Mouse (Mus musculus) lung, embryonic 16.5 days (tissue): Measurements from ENCODE around the gene Fignl1. TPM values are rescaled to one million over a fixed set of nuclear protein-coding genes. Genes with fewer than 3 reads are reported as not detected.
A peak's percentile ranks its signal among the peaks of the same experiment; 100 is the strongest.

Source experiments
- ATAC-seq: fragments of 200-750 bp; cut with Nextera tagmentation; 2 replicates; pipeline ENCODE4 v1.8.0; 2017; ENCODE audit warnings: low read depth, mild to moderate bottlenecking, moderate library complexity
- H3K27ac ChIP-seq: fragments of 300-500 bp; sonication (generic); 2 replicates; pipeline ENCODE4 v1.5.1; 2014; ENCODE audit warnings: mild to moderate bottlenecking, control low read depth, low read length
- H3K27me3 ChIP-seq: fragments of 300-500 bp; sonication (generic); 2 replicates; pipeline ENCODE4 v1.6.1; 2014; ENCODE audit warnings: low read depth, low read length, mixed read lengths; ENCODE audit not compliant: control insufficient read depth, insufficient read depth
- H3K36me3 ChIP-seq: fragments of 300-500 bp; sonication (generic); 2 replicates; pipeline ENCODE4 v1.6.1; 2014; ENCODE audit warnings: low read length; ENCODE audit not compliant: control insufficient read depth, insufficient read depth
- H3K4me1 ChIP-seq: fragments of 300-500 bp; sonication (generic); replicated peaks from 2 replicates; pipeline ENCODE4 v1.6.1; 2014; ENCODE audit warnings: low read length, mixed read lengths; ENCODE audit not compliant: control insufficient read depth, insufficient read depth
- H3K4me2 ChIP-seq: fragments of 300-500 bp; sonication (generic); 2 replicates; pipeline ENCODE4 v1.6.1; 2014; ENCODE audit warnings: low read depth, low read length, control low read depth
- H3K4me3 ChIP-seq: fragments of 300-500 bp; sonication (generic); 2 replicates; pipeline ENCODE4 v1.5.1; 2014; ENCODE audit warnings: mild to moderate bottlenecking, low read length, control low read depth
- H3K9ac ChIP-seq: fragments of 300-500 bp; sonication (generic); 2 replicates; pipeline ENCODE4 v1.6.1; 2014; ENCODE audit warnings: low read length, control low read depth
- H3K9me3 ChIP-seq: fragments of 300-500 bp; sonication (generic); 2 replicates; pipeline ENCODE4 v1.6.1; 2016; ENCODE audit warnings: low read length; ENCODE audit not compliant: control insufficient read depth
- WGBS: fragments of 180-500 bp; shearing (Covaris S2); extraction: QIAGEN DNeasy Blood & Tissue Kit; methylation state at CpG from one replicate; pipeline ENCODE4 v1.1.7; 2014; 5-methylcytosine and 5-hydroxymethylcytosine counted together
- polyA plus RNA-seq: library from polyadenylated mRNA; unstranded; fragments of >200 nt; fragmentation: Nextera tagmentation; extraction: Ambion mirVana; gene quantifications from 2 replicates; pipeline ENCODE4 v1.2.1, GENCODE M21; 2015

Fignl1 gene
- 76.6 and 79.4 TPM in 2 replicates for polyA plus RNA-seq

- peak within 1 kb of the TSS; percentile 100 for H3K27ac ChIP-seq
- H3K4me3 ChIP-seq: peak within 1 kb of the TSS; percentile 83
- peak; percentile 98 for ATAC-seq
- no peaks in the 10 kb centered on the region for H3K9me3 ChIP-seq
- peak within 1 kb of the TSS; percentile 89 for H3K4me2 ChIP-seq
- peaks cover 5% of the 10 kb centered on the region; the same call in 1 of the 2 replicates for H3K36me3 ChIP-seq
- H3K27me3 ChIP-seq: no peaks in the 10 kb centered on the region
- H3K9ac ChIP-seq: peak within 1 kb of the TSS; percentile 89
- peaks cover 16% of the 10 kb centered on the region for H3K4me1 ChIP-seq
- WGBS: under 1% methylated on average over 53 of the region's 53 CpGs
These were observed at the start of gene Fignl1 for GRCm38 (mm10) chr11:11808820-11809403. TSS of gene Fignl1 (minus strand) at chr11:11808962.

GRCm38 (mm10) chr11:11856959-11857358 is 48.2 kb upstream of the Fignl1 start:
- H3K4me1 ChIP-seq: peaks cover 18% of the 10 kb centered on the region
- H3K9ac ChIP-seq: no peak overlapping the region
- no peak for ATAC-seq
- 93% methylated on average over 3 of the region's 3 CpGs for WGBS
- no peaks in the 10 kb centered on the region for H3K27me3 ChIP-seq
- H3K36me3 ChIP-seq: no peaks in the 10 kb centered on the region
- no peak overlapping the region for H3K4me2 ChIP-seq
- H3K9me3 ChIP-seq: 0 out of 2 replicates have a peak, but pooled peaks cover 3% of the 10 kb centered on the region
- H3K4me3 ChIP-seq: no peak overlapping the region
- H3K27ac ChIP-seq: no peak overlapping the region

DNA sequence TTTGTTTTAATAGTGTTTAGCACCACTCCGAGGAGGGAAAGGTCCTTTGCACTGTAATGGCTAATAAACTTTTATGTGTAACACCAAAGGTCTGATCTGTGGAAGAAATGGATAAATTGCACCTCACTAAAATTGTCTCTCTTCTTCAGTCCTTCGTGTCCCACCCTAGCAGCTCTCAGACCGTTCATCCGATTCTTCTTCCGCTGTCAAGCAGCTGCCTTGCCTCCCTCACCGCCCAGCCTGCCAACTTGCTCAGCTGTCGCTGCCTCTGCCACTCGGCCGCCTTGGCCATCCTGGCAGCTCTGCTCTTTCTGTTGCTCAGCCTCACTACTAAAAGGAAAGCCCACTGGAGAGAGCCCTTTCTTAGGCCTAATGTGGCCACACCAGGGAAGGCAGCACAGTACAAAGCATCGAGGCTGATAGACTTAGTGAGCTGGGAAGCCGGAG is 46.9 kb upstream of the Fignl1 start:
- Histone ChIP-seq H3K4me3 (no peak overlapping the region), H3K9me3 (0 out of 2 replicates have a peak, but pooled peaks cover 3% of the 10 kb centered on the region), H3K27me3 (no peaks in the 10 kb centered on the region), H3K36me3 (no peaks in the 10 kb centered on the region), H3K4me1 (peaks cover 23% of the 10 kb centered on the region), H3K4me2 (no peak overlapping the region), H3K9ac (peak overlapping the region; percentile 44), H3K27ac (peak overlapping the region; percentile 53; the same call in 1 of the 2 replicates)
- 58% methylated on average over 11 of the region's 11 CpGs for WGBS
- ATAC-seq: no peak; the same call in 1 of the 2 replicates

DNA sequence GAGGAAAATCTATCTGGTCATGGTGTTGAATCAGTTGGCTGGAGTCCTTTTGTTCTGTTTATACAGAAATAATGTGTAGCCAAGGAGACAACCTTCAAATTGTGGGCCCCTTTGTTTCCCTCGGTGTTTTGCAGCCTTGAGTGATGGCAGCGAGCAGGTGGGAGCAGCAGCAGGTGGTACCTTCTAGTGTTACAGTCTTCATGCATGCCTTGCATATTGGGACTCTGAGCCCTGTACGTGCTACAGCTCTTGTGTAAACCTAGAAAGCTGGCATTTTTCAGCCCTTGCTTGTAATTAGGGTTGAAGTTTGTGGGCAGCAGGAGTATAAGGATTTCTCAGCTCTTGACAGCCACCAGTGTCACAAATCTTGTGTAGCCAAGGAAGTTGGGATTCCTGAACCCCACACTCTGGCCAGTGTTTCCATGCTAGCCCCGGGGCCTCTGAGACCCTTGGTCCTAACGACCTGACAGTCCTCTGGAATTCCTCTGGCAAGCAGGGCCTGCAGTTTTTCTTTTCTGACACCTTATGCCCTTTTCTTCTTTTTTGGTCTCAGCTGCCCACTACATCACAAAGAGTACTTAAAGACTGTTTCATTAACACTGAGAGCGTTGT is 46.4 kb upstream of the Fignl1 start:
- H3K4me2 ChIP-seq: no peak overlapping the region
- no peaks in the 10 kb centered on the region for H3K36me3 ChIP-seq
- H3K4me1 ChIP-seq: peaks cover 27% of the 10 kb centered on the region
- H3K9ac ChIP-seq: no peak overlapping the region
- 34% methylated on average over 6 of the region's 6 CpGs for WGBS
- H3K27me3 ChIP-seq: no peaks in the 10 kb centered on the region
- 0 out of 2 replicates have a peak, but pooled peaks cover 3% of the 10 kb centered on the region for H3K9me3 ChIP-seq
- ATAC-seq: no peak
- no peak overlapping the region for H3K4me3 ChIP-seq
- peak overlapping the region; percentile 15 for H3K27ac ChIP-seq

DNA sequence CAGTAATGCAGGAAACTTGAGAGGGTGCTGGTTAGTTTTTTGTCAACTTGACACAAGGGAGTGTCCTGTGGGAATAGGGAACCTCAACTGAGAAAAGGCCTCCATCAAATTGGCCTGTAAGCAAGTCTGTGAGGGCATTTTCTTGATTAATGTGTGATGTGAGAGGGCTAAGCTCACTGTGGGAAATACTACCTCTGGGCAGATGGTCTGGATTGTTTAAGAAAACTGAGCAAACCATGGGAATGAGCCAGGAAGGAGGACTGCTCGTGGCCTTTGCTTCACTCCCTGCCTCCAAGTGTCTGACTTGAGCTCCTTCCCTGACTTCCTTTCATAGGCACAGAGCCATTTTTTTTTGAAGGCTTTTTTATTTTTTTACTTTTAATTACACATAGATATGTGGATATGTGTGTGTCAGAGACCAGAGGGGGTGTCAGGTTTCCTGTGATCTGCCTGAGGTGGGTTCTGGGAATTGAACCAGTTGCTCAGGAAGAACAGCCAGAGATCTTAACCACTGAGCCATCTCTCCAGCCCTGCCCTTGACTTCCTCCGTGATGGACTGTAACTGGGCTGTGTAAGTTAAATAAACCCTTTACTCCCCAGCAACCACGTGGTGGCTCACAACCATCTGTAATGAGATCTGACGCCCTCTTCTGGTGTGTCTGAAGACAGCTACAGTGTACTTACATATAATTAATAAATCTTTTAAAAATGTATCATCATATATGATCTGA is 45.1 kb upstream of the Fignl1 start:
- H3K4me2 ChIP-seq: no peak overlapping the region
- no peaks in the 10 kb centered on the region for H3K27me3 ChIP-seq
- ATAC-seq: 0 out of 2 replicates have a peak, but pooled peaks have one; percentile 17
- H3K9ac ChIP-seq: no peak overlapping the region
- H3K4me3 ChIP-seq: no peak overlapping the region
- H3K4me1 ChIP-seq: peaks cover 32% of the 10 kb centered on the region
- peak overlapping the region; percentile 74 for H3K27ac ChIP-seq
- H3K9me3 ChIP-seq: 0 out of 2 replicates have a peak, but pooled peaks cover 3% of the 10 kb centered on the region
- 23% methylated on average over 4 of the region's 4 CpGs for WGBS
- H3K36me3 ChIP-seq: no peaks in the 10 kb centered on the region

DNA sequence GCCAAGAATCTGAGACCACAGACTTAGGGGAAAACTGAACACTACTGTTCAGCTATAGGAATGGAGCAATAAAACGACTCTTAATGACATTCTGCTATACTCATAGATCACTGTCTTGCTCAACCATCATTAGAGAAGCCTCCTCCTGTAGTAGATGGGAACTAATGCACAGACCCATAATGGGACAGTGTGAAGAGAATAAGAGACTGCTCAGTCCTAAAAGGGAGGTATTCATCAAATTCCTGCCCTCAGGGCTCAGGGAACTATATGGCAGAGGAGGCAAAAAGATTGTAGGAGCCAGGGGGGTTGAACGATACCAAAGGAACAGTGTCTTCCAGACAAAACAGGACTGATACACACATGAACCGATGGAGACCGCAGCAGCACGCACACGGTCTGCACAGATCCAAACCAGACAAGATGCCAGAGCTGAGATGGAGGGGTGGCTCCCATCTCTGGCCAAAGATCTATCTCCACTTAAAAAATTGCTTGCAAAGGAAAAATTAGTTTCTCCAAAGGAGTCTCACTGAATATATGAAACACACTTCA is 43.3 kb upstream of the Fignl1 start:
- no peak for ATAC-seq
- H3K36me3 ChIP-seq: no peaks in the 10 kb centered on the region
- H3K4me1 ChIP-seq: peaks cover 47% of the 10 kb centered on the region
- H3K27me3 ChIP-seq: no peaks in the 10 kb centered on the region
- 0 out of 2 replicates have a peak, but pooled peaks cover 3% of the 10 kb centered on the region for H3K9me3 ChIP-seq
- no peak overlapping the region for H3K4me2 ChIP-seq
- no peak overlapping the region for H3K9ac ChIP-seq
- peak overlapping the region; percentile 43; the same call in 1 of the 2 replicates for H3K27ac ChIP-seq
- WGBS: 61% methylated on average over 6 of the region's 6 CpGs
- H3K4me3 ChIP-seq: no peak overlapping the region

DNA sequence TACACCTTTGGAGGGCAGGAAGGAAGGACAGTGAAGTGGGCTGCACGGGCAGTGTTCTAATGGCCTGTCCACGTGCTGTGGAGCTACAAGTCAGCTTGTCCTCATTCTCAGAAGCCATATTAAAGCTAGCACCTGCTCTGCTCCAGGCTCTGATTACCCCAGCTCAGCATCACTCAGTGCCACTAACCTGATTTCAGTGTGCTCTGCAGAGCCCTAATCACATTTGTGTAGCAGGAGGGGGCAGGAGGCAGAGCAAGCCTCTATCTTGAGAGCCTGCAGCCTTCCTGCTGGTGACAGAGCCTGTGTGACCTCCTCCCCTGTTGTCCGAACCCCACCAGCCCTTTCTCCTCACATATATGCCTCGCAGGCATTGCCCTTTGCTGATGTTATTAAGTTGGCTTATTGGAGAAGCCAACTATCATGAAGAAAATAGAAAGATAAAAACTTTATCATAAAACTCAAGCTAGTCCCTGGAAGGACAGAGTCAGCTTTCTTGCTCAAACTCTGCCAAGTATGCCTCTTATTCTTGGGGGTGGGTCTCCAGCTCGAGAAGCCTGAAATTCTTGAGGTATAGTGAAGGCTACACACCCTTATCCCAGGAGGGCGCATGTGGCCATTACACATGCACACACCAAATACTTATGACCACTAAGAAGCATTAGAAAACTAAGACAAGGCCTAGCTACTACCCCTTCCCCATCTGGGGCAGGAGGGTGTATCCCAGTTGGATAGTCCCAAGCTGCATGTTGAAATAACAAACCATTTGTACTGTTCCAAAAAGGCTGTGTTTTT is 41.9 kb upstream of the Fignl1 start:
- H3K9me3 ChIP-seq: no peaks in the 10 kb centered on the region
- H3K9ac ChIP-seq: 0 out of 2 replicates have a peak overlapping the region, but pooled peaks have one; percentile 29
- no peak overlapping the region for H3K4me3 ChIP-seq
- H3K27ac ChIP-seq: peak overlapping the region; percentile 73
- no peak overlapping the region for H3K4me2 ChIP-seq
- H3K4me1 ChIP-seq: peaks cover 45% of the 10 kb centered on the region
- no peaks in the 10 kb centered on the region for H3K36me3 ChIP-seq
- H3K27me3 ChIP-seq: no peaks in the 10 kb centered on the region
- 46% methylated on average over 6 of the region's 6 CpGs for WGBS
- peak; percentile 55 for ATAC-seq

DNA sequence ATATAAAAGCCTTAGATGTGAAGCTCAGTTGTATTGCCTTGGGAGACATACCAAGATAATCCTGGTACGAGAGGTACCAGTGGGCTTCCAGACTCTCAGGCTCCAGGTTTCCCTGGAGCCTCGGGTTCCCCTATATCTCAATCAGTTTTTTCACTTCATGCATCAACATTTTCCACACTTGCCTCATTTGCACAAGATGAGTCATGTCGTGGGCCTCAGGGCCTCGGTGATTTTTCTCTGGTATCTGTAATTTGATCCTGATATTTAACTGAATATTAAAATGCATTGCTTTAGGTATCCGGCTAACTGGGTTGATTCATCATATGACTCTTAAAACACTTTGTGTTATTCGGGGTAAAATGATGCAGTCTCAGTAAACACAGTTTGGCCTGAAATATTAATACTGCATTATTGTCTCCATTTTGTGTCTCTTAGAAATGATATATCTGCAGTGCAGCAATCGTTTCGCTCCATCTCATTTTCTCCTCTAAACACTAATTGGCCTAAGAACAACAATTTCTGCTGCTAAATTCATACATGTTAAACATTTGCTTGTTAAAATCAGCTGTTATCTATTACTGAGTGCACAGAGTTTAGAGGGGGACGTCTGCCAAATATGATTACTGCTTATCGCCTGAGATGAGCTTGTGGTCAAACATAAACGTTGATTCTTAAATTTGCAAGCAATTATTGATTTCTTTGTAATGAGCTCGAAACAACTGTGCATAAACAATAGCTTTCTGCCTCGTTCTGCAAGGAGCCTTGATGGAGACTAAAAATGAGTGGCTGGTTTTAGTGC is 41.0 kb upstream of the Fignl1 start:
- no peak for ATAC-seq
- WGBS: 44% methylated on average over 13 of the region's 13 CpGs
- H3K9ac ChIP-seq: no peak overlapping the region
- no peaks in the 10 kb centered on the region for H3K36me3 ChIP-seq
- no peak overlapping the region for H3K4me2 ChIP-seq
- H3K27ac ChIP-seq: peak overlapping the region; percentile 73
- no peaks in the 10 kb centered on the region for H3K27me3 ChIP-seq
- no peaks in the 10 kb centered on the region for H3K9me3 ChIP-seq
- H3K4me1 ChIP-seq: peaks cover 40% of the 10 kb centered on the region
- H3K4me3 ChIP-seq: no peak overlapping the region
